Mouse (Mus musculus) kidney, adult 2 months (tissue): ENCODE data around the gene Slco2a1.

Source experiments
- CTCF ChIP-seq: fragments of 200-500 bp; conservative IDR thresholded peaks from 2 replicates; pipeline ENCODE4 v1.5.1; 2011; ENCODE audit warnings: low read depth, mild to moderate bottlenecking, control low read depth, low read length, moderate library complexity, mixed read lengths; ENCODE audit not compliant: insufficient read depth, insufficient read length
- POLR2A ChIP-seq: fragments of 200-500 bp; IDR thresholded peaks from one replicate; pipeline ENCODE4 v1.6.1; 2011; ENCODE audit warnings: low read depth, low read length, control low read depth

- no peak for TF ChIP-seq POLR2A
- TF ChIP-seq CTCF = no peak
Observed at GRCm38 (mm10) chr9:103087301-103087700, 98.8 kb downstream of the Slco2a1 start.
